In genomic region chr11:66188146-66188545, GRCm38 (mm10) we compare ENCODE assay signal across 17 mouse cellular contexts. TPM values are rescaled to one million over a fixed set of nuclear protein-coding genes. Genes with fewer than 3 reads are reported as not detected.
DNase-seq lines count a peak whose midpoint lies in the region; ATAC-seq lines count a peak whose summit lies in the region.
"Had no signal": no experiment of that assay in that cellular context is flagged by ENCODE, and none has a peak within 500 bp of the region (broad histone marks: within the 10 kb centered on the region; RNA-seq: fewer than 3 reads in every experiment).

No protein-coding gene starts in this region.

- no peak overlapping the region for H3K4me2 ChIP-seq in heart, embryonic 15.5 days
- no peak overlapping the region for H3K4me2 ChIP-seq in heart, embryonic 11.5 days
- H3K4me2 ChIP-seq in lung, embryonic 15.5 days: no peak overlapping the region
- H3K4me2 ChIP-seq: embryonic facial prominence, embryonic 13.5 days; limb, embryonic 12.5 days; liver, embryonic 11.5 days; midbrain, embryonic 11.5 days had no signal

- ATAC-seq in heart, embryonic 15.5 days (replicated peaks; ENCODE audit: insufficient number of reproducible peaks, insufficient read depth, low FRiP score, low read depth): no peak
- ATAC-seq in heart, embryonic 11.5 days (replicated peaks; ENCODE audit: insufficient number of reproducible peaks, low FRiP score, low TSS enrichment): no peak
- no peak for ATAC-seq in lung, embryonic 15.5 days (ENCODE audit: borderline replicate concordance, extremely low read depth, low FRiP score, low TSS enrichment)
- ATAC-seq: forebrain, postnatal 0 days; inflammation-experienced regulatory T-cells, adult 6 months; liver, postnatal 0 days had no signal

- no peaks in the 10 kb centered on the region for H3K36me3 ChIP-seq in heart, embryonic 15.5 days
- no peaks in the 10 kb centered on the region for H3K36me3 ChIP-seq in heart, embryonic 11.5 days (ENCODE audit: control insufficient read depth, insufficient read depth, low read length)
- no peaks in the 10 kb centered on the region for H3K36me3 ChIP-seq in lung, embryonic 15.5 days
- H3K36me3 ChIP-seq: embryonic facial prominence, embryonic 13.5 days; limb, embryonic 12.5 days had no signal

- H3K9me3 ChIP-seq in heart, embryonic 15.5 days (replicated peaks): no peaks in the 10 kb centered on the region
- no peaks in the 10 kb centered on the region for H3K9me3 ChIP-seq in heart, embryonic 11.5 days (replicated peaks; ENCODE audit: control insufficient read depth, low read length)
- H3K9me3 ChIP-seq in lung, embryonic 15.5 days: no peaks in the 10 kb centered on the region
- H3K9me3 ChIP-seq: embryonic facial prominence, embryonic 13.5 days; limb, embryonic 12.5 days had no signal

- no peaks in the 10 kb centered on the region for H3K27me3 ChIP-seq in heart, embryonic 15.5 days
- no peaks in the 10 kb centered on the region for H3K27me3 ChIP-seq in heart, embryonic 11.5 days (ENCODE audit: control insufficient read depth, insufficient read depth, low read length)
- no peaks in the 10 kb centered on the region for H3K27me3 ChIP-seq in lung, embryonic 15.5 days
- H3K27me3 ChIP-seq: embryonic facial prominence, embryonic 13.5 days; limb, embryonic 12.5 days had no signal

- H3K4me1 ChIP-seq in heart, embryonic 15.5 days (replicated peaks): peaks cover 4% of the 10 kb centered on the region; the same call in 1 of the 2 replicates
- H3K4me1 ChIP-seq in heart, embryonic 11.5 days (ENCODE audit: control insufficient read depth, insufficient read depth, low read length): no peaks in the 10 kb centered on the region
- peaks cover 4% of the 10 kb centered on the region for H3K4me1 ChIP-seq in lung, embryonic 15.5 days
- H3K4me1 ChIP-seq: embryonic facial prominence, embryonic 13.5 days; limb, embryonic 12.5 days had no signal

- H3K27ac ChIP-seq in heart, embryonic 15.5 days: peak overlapping the region; percentile 62
- H3K27ac ChIP-seq in heart, embryonic 11.5 days (ENCODE audit: low read depth, low read length): no peak overlapping the region
- 0 out of 2 replicates have a peak overlapping the region, but pooled peaks have one; percentile 20 for H3K27ac ChIP-seq in lung, embryonic 15.5 days
- H3K27ac ChIP-seq: embryonic facial prominence, embryonic 13.5 days; limb, embryonic 12.5 days had no signal

- peak; percentile 46 to 69 for DNase-seq in cerebellum, postnatal 10 days
- no peak for DNase-seq in cerebellum, adult 18-20 months
- DNase-seq in lung, adult 18-20 months: no peak
- DNase-seq in T-cell, adult 2 months (ENCODE audit: low spot score): no peak
- DNase-seq: thymus, postnatal 25 days had no signal

- 70% methylated on average over 2 of the region's 2 CpGs for WGBS in heart, embryonic 15.5 days
- WGBS in heart, embryonic 11.5 days (ENCODE audit: insufficient replicate concordance): 82% methylated on average over 2 of the region's 2 CpGs
- 80% methylated on average over 2 of the region's 2 CpGs for WGBS in lung, embryonic 15.5 days

- H3K4me3 ChIP-seq in heart, embryonic 15.5 days: no peak overlapping the region
- H3K4me3 ChIP-seq in heart, embryonic 11.5 days (ENCODE audit: low read depth, low read length): no peak overlapping the region
- H3K4me3 ChIP-seq in lung, embryonic 15.5 days: no peak overlapping the region
- H3K4me3 ChIP-seq: embryonic facial prominence, embryonic 13.5 days; erythroblast, embryonic 14.5 days; limb, embryonic 12.5 days had no signal

- no peak overlapping the region for H3K9ac ChIP-seq in heart, embryonic 15.5 days
- H3K9ac ChIP-seq in heart, embryonic 11.5 days (ENCODE audit: low read depth, low read length): no peak overlapping the region
- H3K9ac ChIP-seq in lung, embryonic 15.5 days: no peak overlapping the region
- H3K9ac ChIP-seq: embryonic facial prominence, embryonic 13.5 days; forebrain, postnatal 0 days; limb, embryonic 12.5 days; liver, postnatal 0 days had no signal

RNA-seq across cellular contexts. Expression of gene Dnah9, which starts 19.8 kb away (rescaled TPM):
- 0.14 and 0.29 TPM in 2 replicates for polyA plus RNA-seq in heart, embryonic 15.5 days (2015; fragmentation: Nextera tagmentation; extraction: Ambion mirVana)
- 0.06 TPM in 1 of 2 replicates, not detected in the other for polyA plus RNA-seq in heart, embryonic 11.5 days (2014; fragmentation: Nextera tagmentation; extraction: Ambion mirVana)
- polyA plus RNA-seq in lung, embryonic 15.5 days (2015; fragmentation: Nextera tagmentation; extraction: Ambion mirVana): 0.34 and 0.42 TPM in 2 replicates
- polyA plus RNA-seq: erythroblast, embryonic 14.5 days; heart, postnatal 0 days; liver, postnatal 0 days had no signal

Comparison
In these comparisons a context has a peak if more than half of its experiments do, and no peak if none do; other contexts are left out.
1. DNase-seq: peak in cerebellum, postnatal 10 days (2 of 2); none in cerebellum, adult 18-20 months (0 of 2), lung, adult 18-20 months (0 of 2) and T-cell, adult 2 months (single experiment).